Mouse (Mus musculus) forebrain, embryonic 14.5 days (tissue): Measurements from ENCODE around the gene Ing4. TPM values are rescaled to one million over a fixed set of nuclear protein-coding genes. Genes with fewer than 3 reads are reported as not detected.

Experiments used
- ATAC-seq: fragments of 200-750 bp; cut with Nextera tagmentation; 2 replicates; pipeline ENCODE4 v1.8.0; 2017; ENCODE audit warnings: mild to moderate bottlenecking, moderate library complexity
- DNase-seq: peaks from one replicate; pipeline ENCODE4 v3.0.0-alpha.2; 2015; ENCODE audit warnings: low spot score
- H3K27ac ChIP-seq: fragments of 300-500 bp; sonication (generic); 2 replicates; pipeline ENCODE4 v1.5.1; 2014; ENCODE audit warnings: low read depth, mild to moderate bottlenecking, control low read depth, low read length, moderate library complexity
- H3K27me3 ChIP-seq: fragments of 300-500 bp; sonication (generic); replicated peaks from 2 replicates; pipeline ENCODE4 v1.6.1; 2014; ENCODE audit warnings: low read length, control low read depth, mixed read lengths; ENCODE audit not compliant: control insufficient read depth, insufficient read depth
- H3K36me3 ChIP-seq: fragments of 300-500 bp; sonication (generic); 2 replicates; pipeline ENCODE4 v1.6.1; 2014; ENCODE audit warnings: low read length, control low read depth; ENCODE audit not compliant: control insufficient read depth, insufficient read depth
- H3K4me1 ChIP-seq: fragments of 300-500 bp; sonication (generic); 2 replicates; pipeline ENCODE4 v1.6.1; 2014; ENCODE audit warnings: antibody characterized with exemption, low read length, control low read depth; ENCODE audit not compliant: control insufficient read depth, insufficient read depth
- H3K4me2 ChIP-seq: fragments of 300-500 bp; sonication (generic); 2 replicates; pipeline ENCODE4 v1.6.1; 2014; ENCODE audit warnings: mild to moderate bottlenecking, control low read depth, low read length
- H3K4me3 ChIP-seq: fragments of 300-500 bp; sonication (generic); 2 replicates; pipeline ENCODE4 v1.5.1; 2014; ENCODE audit warnings: low read depth, low read length, control low read depth
- H3K9ac ChIP-seq: fragments of 300-500 bp; sonication (generic); 2 replicates; pipeline ENCODE4 v1.6.1; 2014; ENCODE audit warnings: mild to moderate bottlenecking, low read length, control low read depth, moderate library complexity
- H3K9me3 ChIP-seq: fragments of 300-500 bp; sonication (generic); replicated peaks from 2 replicates; pipeline ENCODE4 v1.6.1; 2016; ENCODE audit warnings: low read length, control low read depth, mixed read lengths; ENCODE audit not compliant: control insufficient read depth
- WGBS: fragments of 180-500 bp; shearing (Covaris S2); extraction: QIAGEN DNeasy Blood & Tissue Kit; methylation state at CpG from one replicate; pipeline ENCODE4 v1.1.7; 2014; 5-methylcytosine and 5-hydroxymethylcytosine counted together
- polyA plus RNA-seq: library from polyadenylated mRNA; unstranded; fragments of >200 nt; fragmentation: Nextera tagmentation; extraction: Ambion mirVana; gene quantifications from 2 replicates; pipeline ENCODE4 v1.2.1, GENCODE M21; 2014

Ing4 gene
- polyA plus RNA-seq, 1 experiment from 2014 or later, result 181 TPM

DNA sequence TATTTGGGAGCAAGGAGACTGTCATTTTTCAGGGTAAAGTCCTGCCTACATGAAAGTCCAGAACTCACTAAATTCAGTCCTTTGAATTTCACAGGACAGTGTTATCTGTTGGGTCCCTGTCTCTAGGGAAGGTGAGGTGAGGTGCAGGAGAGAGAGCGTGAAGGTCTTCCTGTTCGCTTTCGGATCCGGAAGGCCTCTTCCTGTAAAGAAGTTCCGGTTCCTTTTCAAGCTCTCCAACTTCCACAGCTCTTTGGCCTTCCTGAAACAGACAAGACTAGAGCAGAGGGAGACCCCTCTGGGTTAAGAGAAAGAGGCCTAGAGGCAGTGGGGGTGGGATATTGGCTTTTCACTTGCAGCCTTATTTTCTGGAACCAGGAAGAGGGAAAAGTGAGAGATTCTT, 52.8 kb downstream of the Ing4 start:
- Histone ChIP-seq H3K27me3 (no peaks in the 10 kb centered on the region), H3K36me3 (no peaks in the 10 kb centered on the region), H3K4me2 (no peak overlapping the region), H3K4me1 (peaks cover 13% of the 10 kb centered on the region), H3K9ac (no peak overlapping the region), H3K4me3 (no peak overlapping the region), H3K9me3 (no peaks in the 10 kb centered on the region), H3K27ac (no peak overlapping the region)
- no peak for ATAC-seq
- DNase-seq, result no peak
- WGBS, result 93% methylated on average over 5 of the region's 5 CpGs

DNA sequence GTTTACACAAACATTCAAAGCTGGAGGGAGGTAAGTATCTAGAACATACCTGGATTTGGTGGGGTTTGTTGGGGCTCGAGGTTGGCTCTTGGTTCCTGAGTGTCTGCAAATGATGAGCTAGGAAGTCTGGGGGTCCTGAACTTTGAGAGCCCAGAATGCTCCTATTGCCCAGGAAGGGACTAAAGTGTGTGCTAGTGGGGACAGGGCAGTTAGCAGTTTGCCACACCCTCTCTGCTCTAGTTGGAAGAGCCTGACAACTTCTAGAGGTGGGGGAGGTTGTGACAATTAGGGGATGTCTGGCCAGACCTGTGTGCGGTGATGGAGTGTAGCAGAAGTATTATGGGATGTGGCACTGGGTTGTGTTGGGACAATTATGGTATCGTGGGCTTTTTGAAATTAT, 55.3 kb downstream of the Ing4 start:
- Histone ChIP-seq H3K36me3 (peaks cover 22% of the 10 kb centered on the region), H3K4me1 (peaks cover 32% of the 10 kb centered on the region), H3K4me2 (no peak overlapping the region), H3K4me3 (no peak overlapping the region), H3K27ac (peak overlapping the region; percentile 92; the same call in 1 of the 2 replicates), H3K9me3 (no peaks in the 10 kb centered on the region), H3K27me3 (no peaks in the 10 kb centered on the region), H3K9ac (no peak overlapping the region)
- 68% methylated on average over 3 of the region's 3 CpGs for WGBS
- DNase-seq, result no peak
- ATAC-seq, result no peak

DNA sequence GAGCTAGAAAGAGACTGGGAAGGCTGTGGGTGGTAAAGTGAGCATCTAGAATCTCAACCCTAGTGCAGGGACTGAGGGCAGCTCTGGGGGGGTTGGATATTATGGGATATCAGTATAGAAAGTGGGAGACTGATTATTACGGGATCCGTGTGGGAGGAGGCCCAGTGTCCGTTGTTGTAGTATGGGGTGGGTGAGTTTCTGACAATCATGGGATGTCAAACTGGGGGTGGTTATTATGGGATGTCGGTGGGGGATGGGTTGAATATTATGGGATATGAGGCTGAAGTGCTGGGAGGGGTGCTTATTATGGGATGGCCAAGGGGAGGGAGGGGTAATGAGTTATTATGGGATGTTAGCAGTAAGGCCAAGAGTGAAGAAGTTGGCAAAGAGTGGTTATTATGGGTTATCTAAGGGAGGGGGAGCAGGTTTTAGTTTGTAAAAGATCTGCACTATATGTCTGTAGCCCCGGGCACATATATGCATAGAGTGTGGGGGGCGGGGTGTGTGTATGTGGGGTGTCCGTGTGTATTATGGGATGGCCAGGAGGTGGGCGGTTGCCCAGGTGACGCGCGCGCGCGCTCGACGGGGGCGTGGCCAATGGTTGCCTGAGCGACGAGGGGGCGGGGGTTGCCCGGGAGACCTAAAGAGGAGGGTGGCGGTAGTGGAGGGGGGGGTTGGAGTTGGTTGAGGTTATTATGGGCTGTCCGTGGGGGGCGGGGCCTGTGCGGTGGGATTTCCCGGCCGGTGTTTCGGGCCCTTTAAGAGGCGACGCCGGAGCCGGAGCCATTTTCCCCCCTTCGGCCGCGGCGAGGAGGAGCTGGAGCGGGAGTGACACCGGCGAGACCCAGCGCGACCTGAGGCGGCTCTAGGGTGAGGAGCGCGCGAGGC, 56.1 kb downstream of the Ing4 start, which contains the start of gene Chd4:
Gene Chd4, plus strand, starts transcription at position 591 of the 888 bp plus-strand sequence.
- Histone ChIP-seq H3K9ac (peak within 1 kb of the TSS; percentile 96), H3K36me3 (peaks cover 30% of the 10 kb centered on the region), H3K4me2 (peak within 1 kb of the TSS; percentile 94), H3K4me3 (peak within 1 kb of the TSS; percentile 98), H3K4me1 (peaks cover 27% of the 10 kb centered on the region), H3K9me3 (no peaks in the 10 kb centered on the region), H3K27me3 (no peaks in the 10 kb centered on the region), H3K27ac (peak within 1 kb of the TSS; percentile 92)
- 2% methylated on average over 36 of the region's 45 CpGs for whole genome bisulfite sequencing
- ATAC-seq (peak; percentile 78), DNase-seq (peak; percentile 96)

DNA sequence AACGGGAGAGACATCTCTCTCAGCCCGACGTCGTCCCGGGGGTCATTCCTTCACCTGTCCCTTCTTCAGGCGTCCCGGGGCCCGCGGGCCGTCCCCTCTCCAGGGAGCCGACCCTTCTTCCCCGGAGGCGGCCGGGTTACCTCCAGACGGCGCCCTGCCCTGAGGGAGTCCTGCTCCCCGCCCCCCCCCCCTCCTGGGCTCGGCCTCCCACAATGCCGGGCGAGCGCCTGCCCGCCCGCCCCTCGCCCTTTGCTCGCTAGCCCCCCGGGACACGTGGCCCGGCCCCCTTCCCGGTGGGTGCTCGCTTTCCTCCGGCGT, 56.7 kb downstream of the Ing4 start:
- DNase-seq (no peak), ATAC-seq (no peak)
- Histone ChIP-seq H3K4me3 (peak overlapping the region; percentile 98), H3K4me2 (peak overlapping the region; percentile 94), H3K9me3 (no peaks in the 10 kb centered on the region), H3K27me3 (no peaks in the 10 kb centered on the region), H3K4me1 (peaks cover 27% of the 10 kb centered on the region), H3K9ac (peak overlapping the region; percentile 96), H3K36me3 (peaks cover 36% of the 10 kb centered on the region), H3K27ac (peak overlapping the region; percentile 92)
- 2% methylated on average over 22 of the region's 32 CpGs for WGBS

- Histone ChIP-seq H3K4me1 (peaks cover 27% of the 10 kb centered on the region), H3K4me2 (peak overlapping the region; percentile 94), H3K9me3 (no peaks in the 10 kb centered on the region), H3K27me3 (no peaks in the 10 kb centered on the region), H3K36me3 (peaks cover 41% of the 10 kb centered on the region), H3K9ac (peak overlapping the region; percentile 96), H3K4me3 (peak overlapping the region; percentile 98), H3K27ac (peak overlapping the region; percentile 92)
- peak; percentile 51 for DNase-seq
- peak; percentile 36 for ATAC-seq
- under 1% methylated on average over 28 of the region's 44 CpGs for WGBS
These were observed 57.2 kb downstream of the Ing4 start for GRCm38 (mm10) chr6:125096597-125097345.

DNA sequence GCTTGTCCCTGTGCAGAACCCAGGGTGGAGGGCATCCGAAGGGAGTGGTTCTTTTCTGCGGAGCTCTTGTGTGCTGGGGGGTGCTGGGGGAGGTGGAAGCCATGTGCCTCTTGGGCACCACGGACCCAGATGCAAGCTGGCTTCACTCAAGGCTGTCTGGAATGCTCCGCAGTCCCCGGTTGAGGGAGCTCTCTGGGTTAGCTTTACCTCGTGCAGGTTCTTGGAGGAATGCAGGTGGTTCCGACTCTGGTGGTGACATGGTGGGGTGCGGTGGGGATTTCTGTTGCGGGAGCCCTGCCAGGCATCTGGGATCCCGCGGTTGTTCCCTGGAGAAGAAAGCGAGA, 57.8 kb downstream of the Ing4 start:
- ATAC-seq (peak; percentile 0; the same call in 1 of the 2 replicates), DNase-seq (peak; percentile 36)
- no peaks in the 10 kb centered on the region for H3K27me3 ChIP-seq
- peak overlapping the region; percentile 92 for H3K27ac ChIP-seq
- H3K9ac ChIP-seq, result peak overlapping the region; percentile 96
- H3K36me3 ChIP-seq, result peaks cover 47% of the 10 kb centered on the region
- H3K4me3 ChIP-seq, result peak overlapping the region; percentile 98
- 1% methylated on average over 12 of the region's 12 CpGs for WGBS
- H3K4me2 ChIP-seq, result peak overlapping the region; percentile 94
- peaks cover 27% of the 10 kb centered on the region for H3K4me1 ChIP-seq
- H3K9me3 ChIP-seq, result no peaks in the 10 kb centered on the region

DNA sequence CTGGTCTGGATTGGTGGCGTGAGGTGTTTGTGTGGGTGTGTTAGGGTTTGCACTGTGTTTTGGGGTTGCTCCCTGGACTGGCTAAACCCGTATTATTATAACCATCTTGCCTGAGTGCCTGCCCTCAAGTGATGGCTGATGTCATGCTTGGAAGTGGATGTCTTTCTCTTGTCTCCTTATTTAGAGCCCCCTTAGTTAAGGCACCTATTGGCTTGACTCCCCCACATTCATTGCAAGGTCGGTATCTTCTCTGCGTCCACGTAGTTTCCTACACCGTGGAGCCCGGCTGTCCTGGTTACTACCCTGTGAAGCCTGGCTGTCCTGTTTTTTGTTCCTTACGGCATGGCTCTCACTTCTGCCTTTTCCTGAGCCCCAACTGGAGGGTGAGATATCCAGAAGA, 58.4 kb downstream of the Ing4 start:
- ATAC-seq (no peak), DNase-seq (no peak)
- H3K4me2 ChIP-seq, result peak overlapping the region; percentile 94
- H3K27ac ChIP-seq, result 0 out of 2 replicates have a peak overlapping the region, but pooled peaks have one; percentile 92
- H3K4me3 ChIP-seq, result peak overlapping the region; percentile 98
- no peaks in the 10 kb centered on the region for H3K9me3 ChIP-seq
- H3K36me3 ChIP-seq, result peaks cover 53% of the 10 kb centered on the region
- peaks cover 27% of the 10 kb centered on the region for H3K4me1 ChIP-seq
- peak overlapping the region; percentile 96 for H3K9ac ChIP-seq
- WGBS, result 62% methylated on average over 8 of the region's 8 CpGs
- no peaks in the 10 kb centered on the region for H3K27me3 ChIP-seq

DNA sequence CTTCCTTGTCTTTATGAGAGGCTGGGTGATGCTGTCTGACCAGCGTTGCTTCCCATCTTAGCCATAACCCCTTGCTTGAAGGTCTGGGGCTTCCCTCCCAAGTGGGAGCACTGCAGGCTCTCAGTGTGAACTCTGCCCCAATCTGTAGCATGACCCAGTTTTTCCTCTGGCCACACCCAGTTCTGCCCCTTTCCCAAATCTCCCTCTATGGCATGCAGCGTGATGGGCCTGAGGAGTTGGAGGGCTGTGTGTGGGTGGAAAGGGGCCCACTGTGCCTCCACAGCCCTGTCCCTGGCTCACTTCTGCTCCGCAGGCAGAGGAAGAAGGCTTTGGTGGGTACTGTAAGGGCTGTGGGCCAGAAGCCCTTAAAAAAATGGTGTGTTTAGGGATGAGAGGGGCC, 59.0 kb downstream of the Ing4 start:
- 56% methylated on average over 3 of the region's 3 CpGs for WGBS
- peak overlapping the region; percentile 87; the same call in 1 of the 2 replicates for H3K27ac ChIP-seq
- H3K9me3 ChIP-seq, result no peaks in the 10 kb centered on the region
- H3K4me1 ChIP-seq, result peaks cover 27% of the 10 kb centered on the region
- peaks cover 58% of the 10 kb centered on the region for H3K36me3 ChIP-seq
- peak overlapping the region; percentile 96 for H3K9ac ChIP-seq
- H3K27me3 ChIP-seq, result no peaks in the 10 kb centered on the region
- ATAC-seq, result no peak
- peak overlapping the region; percentile 98 for H3K4me3 ChIP-seq
- no peak for DNase-seq
- H3K4me2 ChIP-seq, result peak overlapping the region; percentile 94
